Mouse (Mus musculus) myocyte (in vitro differentiated cells): ENCODE measurements around the gene Cdc42ep1.

Experiments used
- POLR2A ChIP-seq: IDR thresholded peaks from one replicate; pipeline ENCODE4 v1.6.1; 2011; ENCODE audit warnings: low read depth, mild to moderate bottlenecking, control low read depth, moderate library complexity; ENCODE audit not compliant: insufficient read length
- POLR2AphosphoS2 ChIP-seq: IDR thresholded peaks from one replicate; pipeline ENCODE4 v1.6.1; 2011; ENCODE audit warnings: low read depth, control low read depth; ENCODE audit not compliant: insufficient read length
- TCF12 ChIP-seq: IDR thresholded peaks from one replicate; pipeline ENCODE4 v1.6.1; 2011; ENCODE audit warnings: mild to moderate bottlenecking, control low read depth; ENCODE audit not compliant: poor library complexity, insufficient read depth, severe bottlenecking

DNA sequence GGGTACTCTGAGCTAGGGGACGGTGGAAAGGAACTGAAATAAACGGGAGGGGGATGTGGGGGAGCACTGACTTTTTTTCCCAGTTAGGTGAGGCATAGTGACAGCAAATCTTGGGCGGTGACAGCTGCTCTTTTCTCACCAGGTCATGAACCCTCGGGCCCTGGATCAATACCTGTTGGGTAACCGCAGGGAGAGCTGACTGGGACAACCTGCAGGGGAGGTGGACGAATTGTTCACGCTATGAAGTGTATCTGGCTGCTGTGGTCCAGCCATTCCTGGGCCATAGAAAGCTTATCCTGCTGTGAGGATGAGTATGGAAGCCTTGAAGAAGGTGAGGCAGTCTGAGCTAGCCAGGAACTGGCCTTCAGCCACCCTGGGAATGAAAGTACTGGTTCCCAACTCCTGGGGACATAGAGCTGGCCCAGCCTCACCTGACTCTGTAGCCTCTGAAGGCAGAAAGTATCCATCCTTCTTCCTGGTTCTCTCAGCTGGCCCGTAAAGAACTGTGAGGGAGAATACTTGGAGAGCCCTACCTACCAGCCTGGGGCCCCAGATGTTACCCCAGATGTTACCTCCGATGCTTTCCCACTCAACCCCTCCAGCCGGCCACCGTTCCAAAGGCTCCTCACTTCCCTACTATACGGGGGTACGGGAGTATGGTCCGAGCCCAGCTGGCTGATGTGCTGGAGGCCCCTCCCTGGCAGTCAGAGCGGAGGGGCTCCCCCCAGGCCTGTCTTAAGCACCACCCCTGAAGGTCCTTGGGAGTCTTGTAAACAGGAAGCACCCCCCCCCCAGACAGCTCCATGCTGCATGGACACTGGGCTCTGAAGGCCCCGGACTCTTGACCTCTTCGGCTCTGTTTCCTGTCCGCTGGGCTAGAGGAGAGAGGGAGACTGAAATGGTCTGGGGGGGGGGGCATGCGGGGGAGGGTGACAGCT is 10.4 kb upstream of the Cdc42ep1 start:
- TF ChIP-seq TCF12, result no peak
- TF ChIP-seq POLR2A, result no peak
- no peak for TF ChIP-seq POLR2AphosphoS2
